In genomic region chr19:25360571-25361029, GRCm38 (mm10) we compare ENCODE assay signal across 9 mouse cellular contexts.
DNase-seq lines count a peak whose midpoint lies in the region; ATAC-seq and TF ChIP-seq lines count a peak whose summit lies in the region.
"Had no signal": no experiment of that assay in that cellular context is flagged by ENCODE, and none has a peak within 500 bp of the region (broad histone marks: within the 10 kb centered on the region; RNA-seq: fewer than 3 reads in every experiment).

No protein-coding gene starts in this region.

- DNase-seq in kidney, adult 8-10 months: no peak
- DNase-seq in hindbrain, postnatal 0 days (ENCODE audit: low spot score): no peak
- no peak for DNase-seq in stomach, postnatal 0 days (ENCODE audit: low spot score)
- no peak for DNase-seq in layer of hippocampus, postnatal 10 days (ENCODE audit: low spot score in 2 of 2)
- DNase-seq in left cerebral cortex, postnatal 36 days (ENCODE audit: low spot score in 2 of 2): no peak
- DNase-seq in urinary bladder, postnatal 14 days (ENCODE audit: low spot score): no peak

- intact Hi-C loops in left cerebral cortex, postnatal 36 days (cut with DNase I): no loop called here

- no peaks in the 10 kb centered on the region for H3K36me3 ChIP-seq in kidney, embryonic 16.5 days (ENCODE audit: insufficient read depth, low read length)
- H3K36me3 ChIP-seq in hindbrain, postnatal 0 days (ENCODE audit: insufficient read depth, low read length): no peaks in the 10 kb centered on the region
- H3K36me3 ChIP-seq in stomach, postnatal 0 days (ENCODE audit: control insufficient read depth, insufficient read depth, low read length): no peaks in the 10 kb centered on the region

- no peak overlapping the region for H3K27ac ChIP-seq in kidney, embryonic 16.5 days (ENCODE audit: low read length)
- H3K27ac ChIP-seq in hindbrain, postnatal 0 days: no peak overlapping the region
- no peak overlapping the region for H3K27ac ChIP-seq in stomach, postnatal 0 days (replicated peaks)

- no peak overlapping the region for H3K4me3 ChIP-seq in kidney, embryonic 16.5 days (ENCODE audit: low read length)
- no peak overlapping the region for H3K4me3 ChIP-seq in hindbrain, postnatal 0 days (ENCODE audit: low read length)
- no peak overlapping the region for H3K4me3 ChIP-seq in stomach, postnatal 0 days (ENCODE audit: low read depth, low read length)

- H3K4me2 ChIP-seq in kidney, embryonic 16.5 days (replicated peaks; ENCODE audit: low read depth, low read length): 0 out of 2 replicates have a peak overlapping the region, but pooled peaks have one; percentile 2
- H3K4me2 ChIP-seq in hindbrain, postnatal 0 days (ENCODE audit: low read depth, low read length): no peak overlapping the region
- no peak overlapping the region for H3K4me2 ChIP-seq in stomach, postnatal 0 days (replicated peaks; ENCODE audit: low read depth)

- WGBS in kidney, embryonic 16.5 days: 50% methylated on average over 9 of the region's 9 CpGs
- 39% methylated on average over 9 of the region's 9 CpGs for WGBS in hindbrain, postnatal 0 days
- 48% methylated on average over 9 of the region's 9 CpGs for WGBS in stomach, postnatal 0 days

- peak; percentile 40 for TF ChIP-seq CTCF in hindbrain, postnatal 0 days (IDR thresholded peaks at IDR 0.05; ENCODE audit: low read depth)
- TF ChIP-seq CTCF in stomach, postnatal 0 days (IDR thresholded peaks at IDR 0.05; ENCODE audit: low read depth): peak; percentile 35

- peaks cover 10% of the 10 kb centered on the region for H3K4me1 ChIP-seq in kidney, embryonic 16.5 days (ENCODE audit: insufficient read depth, low read length)
- 0 out of 2 replicates have a peak, but pooled peaks cover 3% of the 10 kb centered on the region for H3K4me1 ChIP-seq in hindbrain, postnatal 0 days (ENCODE audit: insufficient read depth, low read length)
- 0 out of 2 replicates have a peak, but pooled peaks cover 2% of the 10 kb centered on the region for H3K4me1 ChIP-seq in stomach, postnatal 0 days (replicated peaks; ENCODE audit: control insufficient read depth, insufficient read depth)

- TF ChIP-seq EP300 in stomach, postnatal 0 days (optimal IDR thresholded peaks at IDR 0.05): no peak

- no peaks in the 10 kb centered on the region for H3K27me3 ChIP-seq in kidney, embryonic 16.5 days (ENCODE audit: insufficient read depth, low read length)
- no peaks in the 10 kb centered on the region for H3K27me3 ChIP-seq in hindbrain, postnatal 0 days (ENCODE audit: insufficient read depth, low read length)
- H3K27me3 ChIP-seq in stomach, postnatal 0 days (ENCODE audit: control insufficient read depth, insufficient read depth, low read length): no peaks in the 10 kb centered on the region
- H3K27me3 ChIP-seq: Patski had no signal

- no peak overlapping the region for H3K9ac ChIP-seq in kidney, embryonic 16.5 days (replicated peaks; ENCODE audit: low read length)
- no peak overlapping the region for H3K9ac ChIP-seq in hindbrain, postnatal 0 days (replicated peaks; ENCODE audit: low read length)
- no peak overlapping the region; the same call in 1 of the 2 replicates for H3K9ac ChIP-seq in stomach, postnatal 0 days (ENCODE audit: low read length)

- 0 out of 2 replicates have a peak, but pooled peaks have one; percentile 55 for ATAC-seq in kidney, embryonic 16.5 days (ENCODE audit: low FRiP score, low TSS enrichment)
- ATAC-seq in common myeloid progenitor, adult 5-6 weeks (replicated peaks; ENCODE audit: low read depth, poor library complexity, severe bottlenecking): peak; percentile 90
- ATAC-seq in hindbrain, postnatal 0 days: peak; percentile 57; the same call in 1 of the 2 replicates
- no peak for ATAC-seq in stomach, postnatal 0 days (ENCODE audit: low FRiP score, low TSS enrichment)
- ATAC-seq: Patski had no signal

- no peaks in the 10 kb centered on the region for H3K9me3 ChIP-seq in kidney, embryonic 16.5 days (ENCODE audit: low read length)
- no peaks in the 10 kb centered on the region for H3K9me3 ChIP-seq in hindbrain, postnatal 0 days (ENCODE audit: low read length)
- H3K9me3 ChIP-seq in stomach, postnatal 0 days (ENCODE audit: control insufficient read depth, low read length): no peaks in the 10 kb centered on the region
